Mouse (Mus musculus) retina, embryonic 14.5 days (tissue): ENCODE data around the gene Parp14.

Experiments
- DNase-seq: peaks from one replicate; pipeline ENCODE4 v3.0.0-alpha.2; 2015; ENCODE audit warnings: low spot score

Parp14 gene

GRCm38 (mm10) chr16:35784134-35784725 lies 87.1 kb downstream of the Parp14 start:
- DNase-seq: no peak

GRCm38 (mm10) chr16:35783207-35783573 lies 88.2 kb downstream of the Parp14 start:
- DNase-seq: no peak
